Mouse (Mus musculus) hindbrain, embryonic 16.5 days (tissue): ENCODE measurements around the gene Shkbp1. TPM values are rescaled to one million over a fixed set of nuclear protein-coding genes. Genes with fewer than 3 reads are reported as not detected.

Experiments used
- ATAC-seq: fragments of 200-750 bp; cut with Nextera tagmentation; 2 replicates; pipeline ENCODE4 v1.8.0; 2017; ENCODE audit warnings: moderate TSS enrichment, moderate library complexity
- H3K27ac ChIP-seq: fragments of 300-500 bp; sonication (generic); 2 replicates; pipeline ENCODE4 v1.5.1; 2014; ENCODE audit warnings: low read depth, mild to moderate bottlenecking, control low read depth, low read length, moderate library complexity
- H3K27me3 ChIP-seq: fragments of 300-500 bp; sonication (generic); replicated peaks from 2 replicates; pipeline ENCODE4 v1.6.1; 2014; ENCODE audit warnings: low read length; ENCODE audit not compliant: control insufficient read depth, insufficient read depth
- H3K36me3 ChIP-seq: fragments of 300-500 bp; sonication (generic); 2 replicates; pipeline ENCODE4 v1.6.1; 2014; ENCODE audit warnings: mild to moderate bottlenecking, low read length, moderate library complexity, mixed read lengths; ENCODE audit not compliant: control insufficient read depth, insufficient read depth
- H3K4me1 ChIP-seq: fragments of 300-500 bp; sonication (generic); 2 replicates; pipeline ENCODE4 v1.6.1; 2014; ENCODE audit warnings: low read depth, low read length; ENCODE audit not compliant: control insufficient read depth, insufficient read depth
- H3K4me2 ChIP-seq: fragments of 300-500 bp; sonication (generic); 2 replicates; pipeline ENCODE4 v1.6.1; 2014; ENCODE audit warnings: mild to moderate bottlenecking, low read length, control low read depth, moderate library complexity
- H3K4me3 ChIP-seq: fragments of 300-500 bp; sonication (generic); 2 replicates; pipeline ENCODE4 v1.5.1; 2014; ENCODE audit warnings: mild to moderate bottlenecking, low read length, control low read depth, moderate library complexity
- H3K9ac ChIP-seq: fragments of 300-500 bp; sonication (generic); 2 replicates; pipeline ENCODE4 v1.6.1; 2014; ENCODE audit warnings: low read depth, mild to moderate bottlenecking, control low read depth, low read length, moderate library complexity
- H3K9me3 ChIP-seq: fragments of 300-500 bp; sonication (generic); 2 replicates; pipeline ENCODE4 v1.6.1; 2014; ENCODE audit warnings: mild to moderate bottlenecking, low read length, moderate library complexity; ENCODE audit not compliant: control insufficient read depth
- WGBS: fragments of 180-500 bp; shearing (Covaris S2); extraction: QIAGEN DNeasy Blood & Tissue Kit; methylation state at CpG from one replicate; pipeline ENCODE4 v1.1.7; 2014; 5-methylcytosine and 5-hydroxymethylcytosine counted together
- polyA plus RNA-seq: library from polyadenylated mRNA; unstranded; fragments of >200 nt; fragmentation: Nextera tagmentation; extraction: Ambion mirVana; gene quantifications from 2 replicates; pipeline ENCODE4 v1.2.1, GENCODE M21; 2015

Shkbp1 gene
- polyA plus RNA-seq, 1 experiment from 2014 or later: 31.6 TPM

DNA sequence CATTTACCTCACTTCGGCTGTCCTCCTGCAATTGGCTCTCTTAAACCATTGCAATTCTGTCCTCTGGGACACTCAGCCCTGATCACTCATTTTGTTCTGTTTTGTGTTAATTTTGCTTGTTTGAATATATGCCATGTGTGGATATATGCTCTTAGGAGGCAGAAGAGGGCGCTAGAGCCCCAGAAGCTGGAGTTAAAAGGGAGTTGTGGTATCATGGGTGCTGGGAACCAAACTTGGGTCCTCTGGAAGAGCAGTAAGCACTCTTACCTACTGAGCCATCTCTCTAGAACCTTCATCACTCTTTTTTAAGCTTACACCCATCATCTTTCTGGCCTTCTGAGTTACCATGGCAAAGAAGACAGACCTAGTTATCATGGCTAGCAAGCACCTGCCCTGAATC, 3.3 kb upstream of the Shkbp1 start:
- 67% methylated on average over 2 of the region's 2 CpGs for WGBS
- H3K4me2 ChIP-seq: no peak overlapping the region
- H3K9ac ChIP-seq: no peak overlapping the region
- no peaks in the 10 kb centered on the region; the same call in 1 of the 2 replicates for H3K9me3 ChIP-seq
- H3K27me3 ChIP-seq: peaks cover 36% of the 10 kb centered on the region
- no peak for ATAC-seq
- H3K4me1 ChIP-seq: peaks cover 8% of the 10 kb centered on the region
- H3K4me3 ChIP-seq: no peak overlapping the region
- 0 out of 2 replicates have a peak, but pooled peaks cover 8% of the 10 kb centered on the region for H3K36me3 ChIP-seq
- no peak overlapping the region for H3K27ac ChIP-seq

DNA sequence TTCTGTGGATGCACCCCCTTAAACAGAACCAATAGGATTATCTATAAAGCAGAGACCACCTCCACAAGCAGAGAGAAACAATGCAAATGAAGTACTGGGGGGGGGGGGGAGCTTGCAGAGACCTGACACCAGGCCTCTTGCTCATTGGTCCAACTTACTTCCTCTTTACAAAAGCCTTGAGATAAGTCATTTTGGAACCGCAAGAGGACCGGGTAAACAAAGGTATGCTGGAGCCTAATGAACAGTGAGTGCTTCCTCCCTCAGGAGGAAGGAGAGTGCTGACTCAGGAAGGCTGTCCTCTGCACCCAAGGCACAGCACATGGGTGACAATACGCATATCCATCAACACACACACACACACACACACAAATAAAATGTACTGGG, 1.8 kb upstream of the Shkbp1 start:
- 0 out of 2 replicates have a peak, but pooled peaks cover 6% of the 10 kb centered on the region for H3K36me3 ChIP-seq
- H3K4me1 ChIP-seq: peaks cover 8% of the 10 kb centered on the region
- WGBS: 21% methylated on average over 3 of the region's 3 CpGs
- peaks cover 24% of the 10 kb centered on the region for H3K27me3 ChIP-seq
- H3K9me3 ChIP-seq: no peaks in the 10 kb centered on the region
- no peak for ATAC-seq
- H3K4me3 ChIP-seq: no peak overlapping the region
- H3K27ac ChIP-seq: no peak overlapping the region
- no peak overlapping the region for H3K9ac ChIP-seq
- H3K4me2 ChIP-seq: no peak overlapping the region; the same call in 1 of the 2 replicates

DNA sequence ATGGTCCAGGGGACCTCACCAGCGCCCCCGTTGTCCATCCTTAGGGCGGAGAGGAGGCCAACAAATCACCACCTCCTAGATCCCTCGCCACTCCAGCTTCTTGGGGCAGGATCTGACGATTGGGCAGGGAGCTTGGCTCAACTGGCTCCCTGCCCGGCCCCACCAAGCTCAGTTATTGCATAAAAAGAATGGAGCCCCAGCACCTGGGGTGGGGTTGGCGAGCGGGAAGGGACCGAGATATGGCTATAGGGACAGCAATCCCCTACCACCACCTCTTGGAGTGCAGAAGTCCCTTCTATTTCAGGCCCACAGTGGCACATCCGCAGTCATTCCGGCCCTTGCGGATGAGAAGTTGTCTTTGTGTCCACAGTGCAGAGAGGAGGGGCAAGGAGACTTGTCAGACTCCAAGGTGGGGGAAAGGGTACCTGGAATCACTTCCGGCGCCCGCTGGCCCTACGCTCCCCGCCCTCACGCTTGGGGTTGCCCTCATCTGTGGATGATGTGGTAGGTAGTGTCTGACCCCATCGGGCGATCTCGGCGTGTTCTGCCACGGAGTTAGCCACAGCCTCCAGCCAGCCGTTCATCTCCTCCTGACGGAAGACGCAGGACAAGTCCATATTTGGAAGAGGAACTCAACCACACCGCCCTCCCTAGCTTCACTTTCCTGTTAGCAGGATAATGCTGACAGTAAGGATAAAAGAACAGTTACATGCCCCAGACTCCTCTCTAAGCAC, 1.2 kb upstream of the Shkbp1 start, which contains the start of gene Gm20479:
TSS of gene Gm20479 (minus strand) at position 559 of the 734 bp plus-strand sequence.
- 6% methylated on average over 26 of the region's 27 CpGs for WGBS
- Histone ChIP-seq H3K4me3 (peak within 1 kb of the TSS; percentile 78), H3K9ac (peak within 1 kb of the TSS; percentile 41)

DNA sequence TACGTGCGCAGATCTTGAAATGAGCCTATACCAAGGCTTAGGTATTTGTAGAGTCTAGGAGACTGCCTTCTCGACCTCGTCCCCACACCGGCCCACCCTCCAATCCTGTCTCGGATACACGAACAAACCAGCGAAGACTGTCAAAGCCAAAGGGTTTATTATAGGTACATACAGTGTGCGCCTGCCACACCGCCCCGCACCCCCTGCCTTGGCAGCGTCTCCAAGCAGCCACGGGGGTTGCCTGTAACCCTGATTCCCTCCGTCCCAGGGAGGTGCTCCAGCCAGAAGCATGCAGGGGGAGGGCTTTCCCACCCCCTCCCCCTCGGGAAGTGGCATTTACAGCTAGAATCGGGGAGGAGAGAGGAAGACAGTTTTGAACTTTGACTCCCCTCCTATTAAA, 429 bp upstream of the Shkbp1 start:
- WGBS: 1% methylated on average over 16 of the region's 16 CpGs
- ATAC-seq: peak; percentile 43
- H3K4me3 ChIP-seq: peak overlapping the region; percentile 78
- no peaks in the 10 kb centered on the region for H3K9me3 ChIP-seq
- H3K4me1 ChIP-seq: peaks cover 8% of the 10 kb centered on the region
- peak overlapping the region; percentile 85 for H3K4me2 ChIP-seq
- peaks cover 24% of the 10 kb centered on the region for H3K27me3 ChIP-seq
- H3K36me3 ChIP-seq: 0 out of 2 replicates have a peak, but pooled peaks cover 6% of the 10 kb centered on the region
- no peak overlapping the region; the same call in 1 of the 2 replicates for H3K9ac ChIP-seq
- no peak overlapping the region for H3K27ac ChIP-seq

More for the DNA sequence above, 1.2 kb upstream of the Shkbp1 start, which contains the start of gene Gm20479:
- no peak for ATAC-seq
- Histone ChIP-seq H3K27ac (no peak within 1 kb of the TSS), H3K27me3 (peaks cover 24% of the 10 kb centered on the region), H3K36me3 (0 out of 2 replicates have a peak, but pooled peaks cover 6% of the 10 kb centered on the region), H3K4me1 (peaks cover 8% of the 10 kb centered on the region), H3K4me2 (peak within 1 kb of the TSS; percentile 85), H3K9me3 (no peaks in the 10 kb centered on the region)

DNA sequence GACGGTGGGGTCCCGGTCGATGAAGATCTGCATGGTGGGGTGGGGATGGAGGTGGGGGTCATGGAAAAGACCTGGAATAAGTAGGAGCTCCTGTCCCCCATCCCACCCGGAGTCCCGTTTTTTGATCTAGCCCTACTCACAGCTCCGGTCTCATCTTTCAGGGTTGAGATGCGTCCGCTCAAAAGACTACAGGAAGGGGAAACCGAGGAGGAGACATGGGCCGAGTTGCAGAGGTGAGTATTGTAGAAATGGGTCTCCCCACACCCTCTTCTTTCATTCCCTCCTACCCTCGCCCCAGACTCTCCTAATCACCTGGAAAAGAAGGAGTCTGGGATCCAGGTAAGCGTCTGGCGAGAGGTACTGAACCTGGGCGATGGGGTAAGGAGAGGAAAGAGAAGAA, 558 bp downstream of the Shkbp1 start:
- peak overlapping the region; percentile 67 for H3K27ac ChIP-seq
- 9% methylated on average over 14 of the region's 14 CpGs for WGBS

DNA sequence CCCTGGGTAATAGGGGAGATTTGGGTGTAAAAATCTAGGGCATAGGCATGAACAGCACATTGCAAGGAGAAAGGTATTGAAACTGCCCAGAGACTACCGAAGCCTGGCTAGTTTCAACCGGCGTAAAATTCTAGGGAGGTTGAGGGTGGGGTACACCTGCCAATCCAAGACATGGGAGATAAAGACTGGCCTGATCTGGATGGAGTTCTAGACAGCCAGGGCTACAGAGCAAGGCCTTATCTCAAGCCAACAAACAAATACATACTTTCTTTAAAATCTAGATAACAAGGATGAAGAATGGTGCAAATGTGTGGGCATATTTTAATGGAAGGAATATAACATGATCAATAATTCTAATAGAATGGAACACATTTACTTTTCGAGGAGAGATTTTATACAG, 1.0 kb downstream of the Shkbp1 start:
- peaks cover 11% of the 10 kb centered on the region for H3K36me3 ChIP-seq
- 46% methylated on average over 4 of the region's 4 CpGs for WGBS
- no peak for ATAC-seq
- no peak overlapping the region for H3K27ac ChIP-seq
- H3K27me3 ChIP-seq: peaks cover 24% of the 10 kb centered on the region
- H3K9ac ChIP-seq: no peak overlapping the region; the same call in 1 of the 2 replicates
- no peaks in the 10 kb centered on the region for H3K9me3 ChIP-seq
- H3K4me1 ChIP-seq: peaks cover 8% of the 10 kb centered on the region
- peak overlapping the region; percentile 85 for H3K4me2 ChIP-seq
- H3K4me3 ChIP-seq: peak overlapping the region; percentile 78

More for the DNA sequence above, 558 bp downstream of the Shkbp1 start:
- peaks cover 10% of the 10 kb centered on the region for H3K36me3 ChIP-seq
- H3K4me3 ChIP-seq: peak overlapping the region; percentile 78
- ATAC-seq: 0 out of 2 replicates have a peak, but pooled peaks have one; percentile 0
- H3K4me1 ChIP-seq: peaks cover 8% of the 10 kb centered on the region
- H3K4me2 ChIP-seq: peak overlapping the region; percentile 85
- no peaks in the 10 kb centered on the region for H3K9me3 ChIP-seq
- H3K27me3 ChIP-seq: peaks cover 24% of the 10 kb centered on the region
- peak overlapping the region; percentile 72 for H3K9ac ChIP-seq

DNA sequence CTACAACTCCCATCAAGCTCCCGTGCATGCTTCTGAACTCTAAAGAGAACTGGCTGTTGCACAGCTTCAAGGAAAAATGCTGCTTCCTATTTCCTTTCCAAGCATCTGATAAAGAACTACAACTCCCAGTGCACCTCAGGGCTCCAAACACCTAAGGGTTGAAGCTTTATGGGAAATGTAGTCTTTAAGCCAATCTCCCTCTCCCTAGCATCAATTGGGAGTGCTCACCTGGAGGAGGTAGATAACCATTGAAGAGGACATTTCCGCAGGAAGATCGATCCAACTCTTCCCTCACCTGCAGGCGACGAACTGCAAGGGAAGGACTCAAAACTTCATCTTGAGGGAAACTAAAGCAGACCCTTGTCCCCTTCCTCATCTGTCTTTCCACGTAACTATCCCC, 1.7 kb downstream of the Shkbp1 start:
- ATAC-seq: peak; percentile 38
- no peak overlapping the region for H3K27ac ChIP-seq
- peaks cover 8% of the 10 kb centered on the region for H3K4me1 ChIP-seq
- peaks cover 20% of the 10 kb centered on the region for H3K27me3 ChIP-seq
- 32% methylated on average over 6 of the region's 6 CpGs for WGBS
- peak overlapping the region; percentile 85 for H3K4me2 ChIP-seq
- no peaks in the 10 kb centered on the region for H3K9me3 ChIP-seq
- H3K9ac ChIP-seq: peak overlapping the region; percentile 24; the same call in 1 of the 2 replicates
- H3K4me3 ChIP-seq: peak overlapping the region; percentile 78
- H3K36me3 ChIP-seq: peaks cover 6% of the 10 kb centered on the region

DNA sequence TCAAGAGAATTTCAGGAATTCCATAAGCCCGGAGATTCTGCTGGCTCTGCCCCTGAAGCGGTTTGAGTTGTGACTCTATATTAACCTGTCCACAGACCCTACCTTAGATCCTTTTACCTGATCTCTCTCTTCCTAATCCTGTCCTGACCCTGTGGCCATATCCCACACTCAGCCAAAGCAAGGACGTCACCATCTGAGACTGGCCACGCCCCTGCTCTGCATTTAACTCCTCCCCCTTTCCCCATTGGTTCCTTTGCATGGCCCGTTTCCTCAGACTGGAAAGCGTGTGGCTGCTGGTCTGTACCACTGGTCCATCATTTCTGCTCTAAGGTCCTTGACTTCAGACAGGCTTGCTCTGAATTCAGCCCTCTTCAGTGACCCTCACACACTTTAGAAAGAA, 10.4 kb downstream of the Shkbp1 start:
- no peak overlapping the region for H3K9ac ChIP-seq
- H3K27me3 ChIP-seq: no peaks in the 10 kb centered on the region
- H3K36me3 ChIP-seq: peaks cover 22% of the 10 kb centered on the region
- H3K4me2 ChIP-seq: no peak overlapping the region
- no peaks in the 10 kb centered on the region for H3K4me1 ChIP-seq
- no peak overlapping the region for H3K4me3 ChIP-seq
- no peak for ATAC-seq
- H3K9me3 ChIP-seq: no peaks in the 10 kb centered on the region
- H3K27ac ChIP-seq: no peak overlapping the region
- 18% methylated on average over 6 of the region's 6 CpGs for WGBS

DNA sequence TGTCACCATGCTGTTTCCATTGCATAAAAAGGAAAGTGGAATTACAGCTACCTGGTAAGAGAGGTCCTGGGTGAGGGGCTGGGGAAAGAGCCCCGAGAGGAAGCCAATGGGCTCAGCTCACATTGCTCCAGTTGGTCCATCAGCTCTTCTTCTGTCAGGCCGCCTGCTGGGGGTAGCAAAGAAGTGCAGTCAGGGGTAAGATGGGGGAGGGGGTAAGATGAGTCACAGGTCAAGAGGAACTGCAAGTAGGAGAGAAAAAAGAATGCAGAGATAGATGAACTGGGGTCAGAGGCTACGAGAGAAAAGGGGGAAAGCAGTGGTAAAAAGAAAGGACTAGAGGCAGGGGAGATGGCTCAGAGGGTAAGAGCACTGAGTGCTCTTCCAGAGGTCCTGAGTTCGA, 13.2 kb downstream of the Shkbp1 start:
- Histone ChIP-seq H3K4me2 (no peak overlapping the region), H3K9ac (no peak overlapping the region), H3K27me3 (peaks cover 1% of the 10 kb centered on the region), H3K9me3 (no peaks in the 10 kb centered on the region), H3K4me3 (no peak overlapping the region), H3K27ac (no peak overlapping the region), H3K4me1 (peaks cover 7% of the 10 kb centered on the region), H3K36me3 (peaks cover 15% of the 10 kb centered on the region; the same call in 1 of the 2 replicates)
- no peak for ATAC-seq
- WGBS: 30% methylated on average over 4 of the region's 4 CpGs
